Mouse (Mus musculus) E14TG2a.4 (cell line): ENCODE data around the gene Gm3285.

Source experiments
- H3K27me3 ChIP-seq: 2 replicates; pipeline ENCODE4 v1.6.1; 2014; ENCODE audit warnings: low read length, control low read depth; ENCODE audit not compliant: insufficient read depth
- H3K36me3 ChIP-seq: 2 replicates; pipeline ENCODE4 v1.6.1; 2014; ENCODE audit warnings: low read length, control low read depth; ENCODE audit not compliant: insufficient read depth
- H3K4me1 ChIP-seq: replicated peaks from 2 replicates; pipeline ENCODE4 v1.6.1; 2014; ENCODE audit warnings: low read depth, low read length, control low read depth
- H3K4me3 ChIP-seq: replicated peaks from 2 replicates; pipeline ENCODE4 v1.5.1; 2014; ENCODE audit warnings: mild to moderate bottlenecking, low read length
- H3K9me3 ChIP-seq: 2 replicates; pipeline ENCODE4 v1.6.1; 2014; ENCODE audit warnings: low read length, control low read depth
- CTCF ChIP-seq: conservative IDR thresholded peaks from 2 replicates; pipeline ENCODE4 v1.5.1; 2014; ENCODE audit warnings: low read length
- NANOG ChIP-seq: IDR thresholded peaks from 2 replicates; pipeline ENCODE4 v1.6.1; 2014; ENCODE audit warnings: borderline replicate concordance, low read length, mixed read lengths
- POU5F1 ChIP-seq: IDR thresholded peaks from 2 replicates; pipeline ENCODE4 v1.6.1; 2014; ENCODE audit warnings: low read length, borderline replicate concordance

Gene Gm3285

DNA sequence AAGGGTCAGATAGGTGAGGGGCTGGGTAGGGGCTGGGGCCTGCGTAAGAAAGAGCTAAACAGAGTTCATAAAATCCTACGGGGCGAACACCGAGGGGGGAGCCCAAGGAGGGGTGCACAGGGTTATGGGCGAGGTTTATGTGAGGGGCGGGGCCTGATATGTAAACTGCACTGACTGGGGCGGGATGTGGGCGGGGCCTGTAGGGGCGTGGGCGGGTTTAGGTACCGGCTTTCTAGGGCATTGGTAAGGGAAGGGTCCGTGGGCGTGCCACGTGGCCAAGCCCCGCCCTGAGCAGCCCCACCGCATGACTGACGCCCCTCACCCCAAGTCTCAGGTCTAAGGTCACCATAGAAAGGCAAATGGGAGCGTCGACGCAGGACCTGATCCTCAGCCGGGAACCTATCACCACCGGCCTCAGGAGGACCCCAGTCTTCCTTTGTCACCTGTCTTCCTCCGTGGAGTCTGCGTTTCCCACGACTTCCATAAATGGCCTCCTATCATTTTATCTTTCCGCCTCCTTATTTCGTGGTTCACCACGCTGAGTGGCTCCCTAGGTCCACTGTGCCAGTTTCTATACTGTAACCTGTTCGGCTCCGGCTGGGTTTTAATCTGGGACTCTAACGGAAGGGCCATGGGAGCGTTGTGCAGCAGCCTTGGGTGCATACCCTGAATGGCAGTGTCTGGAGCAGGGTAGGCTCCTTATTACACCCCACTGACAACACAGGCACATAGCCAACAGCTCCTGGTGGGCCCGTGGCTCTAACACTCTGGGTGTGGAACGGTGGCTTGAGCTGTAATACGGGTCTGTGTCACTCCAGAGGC, 41.3 kb downstream of the Gm3285 start:
- Histone ChIP-seq H3K4me3 (peak overlapping the region; percentile 91), H3K9me3 (no peaks in the 10 kb centered on the region), H3K27me3 (peaks cover 26% of the 10 kb centered on the region), H3K36me3 (peaks cover 18% of the 10 kb centered on the region), H3K4me1 (peaks cover 19% of the 10 kb centered on the region)
- no peak for TF ChIP-seq NANOG
- TF ChIP-seq CTCF: no peak
- TF ChIP-seq POU5F1: no peak
